Mouse (Mus musculus) midbrain, embryonic 11.5 days (tissue): Measurements from ENCODE around the gene Gstk1. TPM values are rescaled to one million over a fixed set of nuclear protein-coding genes. Genes with fewer than 3 reads are reported as not detected.

Experiments used
- ATAC-seq: fragments of 200-750 bp; cut with Nextera tagmentation; 2 replicates; pipeline ENCODE4 v1.8.0; 2017; ENCODE audit warnings: moderate TSS enrichment, moderate library complexity; ENCODE audit not compliant: low FRiP score
- DNase-seq: peaks from one replicate; pipeline ENCODE4 v3.0.0; 2015; ENCODE audit warnings: low spot score; ENCODE audit errors: missing footprints
- H3K27ac ChIP-seq: fragments of 300-500 bp; sonication (generic); 2 replicates; pipeline ENCODE4 v1.5.1; 2014; ENCODE audit warnings: low read depth, low read length
- H3K27me3 ChIP-seq: fragments of 300-500 bp; sonication (generic); 2 replicates; pipeline ENCODE4 v1.6.1; 2014; ENCODE audit warnings: mild to moderate bottlenecking, low read length, moderate library complexity, mixed read lengths; ENCODE audit not compliant: control insufficient read depth, insufficient read depth
- H3K36me3 ChIP-seq: fragments of 300-500 bp; sonication (generic); 2 replicates; pipeline ENCODE4 v1.6.1; 2014; ENCODE audit warnings: mild to moderate bottlenecking, low read length, moderate library complexity, mixed read lengths; ENCODE audit not compliant: control insufficient read depth, insufficient read depth
- H3K4me1 ChIP-seq: fragments of 300-500 bp; sonication (generic); 2 replicates; pipeline ENCODE4 v1.6.1; 2014; ENCODE audit warnings: low read length; ENCODE audit not compliant: control insufficient read depth, insufficient read depth
- H3K4me2 ChIP-seq: fragments of 300-500 bp; sonication (generic); 2 replicates; pipeline ENCODE4 v1.6.1; 2014; ENCODE audit warnings: mild to moderate bottlenecking, moderate library complexity
- H3K4me3 ChIP-seq: fragments of 300-500 bp; sonication (generic); 2 replicates; pipeline ENCODE4 v1.5.1; 2014; ENCODE audit warnings: low read depth, low read length
- H3K9ac ChIP-seq: fragments of 300-500 bp; sonication (generic); 2 replicates; pipeline ENCODE4 v1.6.1; 2014; ENCODE audit warnings: low read length
- H3K9me3 ChIP-seq: fragments of 300-500 bp; sonication (generic); 2 replicates; pipeline ENCODE4 v1.6.1; 2016; ENCODE audit warnings: low read length; ENCODE audit not compliant: control insufficient read depth
- WGBS: fragments of 180-500 bp; shearing (Covaris S2); extraction: QIAGEN DNeasy Blood & Tissue Kit; methylation state at CpG from one replicate; pipeline ENCODE4 v1.1.7; 2014; 5-methylcytosine and 5-hydroxymethylcytosine counted together
- polyA plus RNA-seq: library from polyadenylated mRNA; unstranded; fragments of >200 nt; fragmentation: Nextera tagmentation; extraction: Ambion mirVana; gene quantifications from 2 replicates; pipeline ENCODE4 v1.2.1, GENCODE M21; 2014

The Gstk1 gene
- polyA plus RNA-seq, 1 experiment from 2014 or later: 15.7 TPM

DNA sequence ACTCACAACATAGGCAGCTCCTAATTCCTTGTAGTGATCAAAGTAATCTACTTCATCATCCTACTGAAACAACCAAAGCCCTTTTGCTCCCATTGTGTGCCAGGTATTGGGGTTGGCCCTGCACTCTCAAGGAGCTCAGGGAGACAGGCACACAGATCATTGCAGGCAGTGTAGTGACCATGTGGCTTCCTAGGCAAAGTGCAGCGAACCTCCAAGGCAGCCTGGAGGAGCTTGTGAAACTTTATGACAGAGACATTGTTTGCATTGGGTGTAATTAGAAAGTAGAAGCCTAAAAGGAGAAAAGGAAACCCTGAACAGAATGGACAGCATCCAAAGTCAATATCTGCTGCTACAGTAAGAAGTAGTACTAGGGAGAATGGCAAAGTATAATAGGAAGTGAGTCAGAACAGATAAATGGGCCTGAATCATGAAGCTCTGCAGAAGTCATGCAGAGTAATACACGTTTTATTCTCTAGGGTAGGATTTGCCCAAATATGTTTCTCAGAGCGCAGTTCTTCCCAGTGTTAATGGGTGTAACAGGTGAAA lies 49.9 kb downstream of the Gstk1 start:
- 87% methylated on average over 3 of the region's 3 CpGs for WGBS
- no peak overlapping the region for H3K4me3 ChIP-seq
- ATAC-seq (no peak), DNase-seq (no peak)
- no peak overlapping the region for H3K9ac ChIP-seq
- no peak overlapping the region for H3K4me2 ChIP-seq
- H3K9me3 ChIP-seq: no peaks in the 10 kb centered on the region
- peaks cover 5% of the 10 kb centered on the region for H3K36me3 ChIP-seq
- H3K4me1 ChIP-seq: no peaks in the 10 kb centered on the region
- H3K27me3 ChIP-seq: no peaks in the 10 kb centered on the region
- H3K27ac ChIP-seq: no peak overlapping the region

DNA sequence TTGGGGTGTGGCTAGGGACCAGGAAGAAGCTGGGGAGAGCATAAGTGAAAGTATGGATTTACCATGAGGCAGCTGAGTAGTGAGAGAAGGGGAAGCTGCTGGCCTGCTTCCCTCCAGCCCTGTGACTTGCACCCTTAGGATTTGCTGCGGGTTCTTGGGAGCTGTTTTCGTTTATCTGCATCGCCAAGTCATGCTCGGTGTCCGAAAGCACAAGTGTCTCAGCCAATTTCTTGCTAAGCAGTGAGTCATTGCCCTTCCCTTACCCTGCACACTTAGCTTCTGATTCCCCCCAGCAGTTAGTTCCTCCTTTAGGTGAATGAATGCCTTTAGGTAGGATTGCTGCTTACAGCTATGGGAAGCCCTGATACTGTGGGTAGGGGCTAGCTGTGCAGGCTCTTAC lies 53.6 kb downstream of the Gstk1 start:
- H3K27ac ChIP-seq: no peak overlapping the region
- WGBS: 96% methylated on average over 5 of the region's 5 CpGs

More for the DNA sequence above, 53.6 kb downstream of the Gstk1 start:
- Histone ChIP-seq H3K4me2 (no peak overlapping the region), H3K9ac (no peak overlapping the region), H3K36me3 (no peaks in the 10 kb centered on the region), H3K9me3 (no peaks in the 10 kb centered on the region), H3K4me3 (no peak overlapping the region), H3K4me1 (no peaks in the 10 kb centered on the region), H3K27me3 (no peaks in the 10 kb centered on the region)
- DNase-seq: no peak
- no peak for ATAC-seq

Other genes with a start within 250 kb of the Gstk1 start
- not detected in 2 replicates for gene Sva, start 207.5 kb upstream of the Gstk1 start, polyA plus RNA-seq
- not detected in 2 replicates for gene Tas2r139, start 105.0 kb upstream of the Gstk1 start, polyA plus RNA-seq
- gene Tas2r144, start 30.6 kb upstream of the Gstk1 start, polyA plus RNA-seq: not detected in 2 replicates
- gene Tmem139, start 16.0 kb downstream of the Gstk1 start, polyA plus RNA-seq: 0.19 and 0.23 TPM in 2 replicates
- 70.2 and 78.8 TPM in 2 replicates for gene Casp2, start 19.1 kb downstream of the Gstk1 start, polyA plus RNA-seq
- gene Clcn1, start 40.8 kb downstream of the Gstk1 start, polyA plus RNA-seq: 1.4 and 1.6 TPM in 2 replicates
- 3.0 TPM in 2 replicates for gene Fam131b, start 78.7 kb downstream of the Gstk1 start, polyA plus RNA-seq
- gene Zyx, start 103.7 kb downstream of the Gstk1 start, polyA plus RNA-seq: 53.2 and 60.2 TPM in 2 replicates
- 0.30 and 0.66 TPM in 2 replicates for gene Epha1, start 127.3 kb downstream of the Gstk1 start, polyA plus RNA-seq
- gene Tas2r143, start 154.3 kb downstream of the Gstk1 start, polyA plus RNA-seq: not detected in 2 replicates
- gene Tas2r135, start 159.5 kb downstream of the Gstk1 start, polyA plus RNA-seq: not detected in 2 replicates
- gene Tas2r126, start 188.6 kb downstream of the Gstk1 start, polyA plus RNA-seq: not detected in 2 replicates
- not detected in 2 replicates for gene Olfr458, start 219.3 kb downstream of the Gstk1 start, polyA plus RNA-seq
- gene Olfr457, start 230.4 kb downstream of the Gstk1 start, polyA plus RNA-seq: not detected in 2 replicates
- not detected in 2 replicates for gene Olfr456, start 241.3 kb downstream of the Gstk1 start, polyA plus RNA-seq